Mouse (Mus musculus) bone marrow, adult 2 months (tissue): ENCODE measurements around the gene Btn2a2.

Experiments used
- CTCF ChIP-seq: fragments of 200-500 bp; IDR thresholded peaks from 2 replicates; pipeline ENCODE4 v1.5.1; 2011; ENCODE audit warnings: low read length, control low read depth; ENCODE audit not compliant: control insufficient read depth, insufficient read depth
- POLR2A ChIP-seq: fragments of 200-500 bp; IDR thresholded peaks from 2 replicates; pipeline ENCODE4 v1.6.1; 2011; ENCODE audit warnings: low read depth, mild to moderate bottlenecking, control low read depth, low read length, borderline replicate concordance; ENCODE audit not compliant: control insufficient read depth

GRCm38 (mm10) chr13:23517603-23518294, 29.1 kb upstream of the Btn2a2 start:
- TF ChIP-seq CTCF (no peak), POLR2A (no peak)
